Mouse (Mus musculus) megakaryocyte, embryonic 14.5 days (primary cell): ENCODE results near the gene D2hgdh.
"Not testable (repeated sequence)": the region's sequence is repeated elsewhere in the genome, so short reads cannot be mapped to it uniquely, and the experiment has no call there.

ENCODE experiments used
- FLI1 ChIP-seq: IDR thresholded peaks from 2 replicates; pipeline ENCODE4 v1.6.1; 2012; ENCODE audit warnings: low read length, inconsistent platforms, mixed read lengths
- GATA1 ChIP-seq: IDR thresholded peaks from 3 replicates; pipeline ENCODE4 v1.6.1; 2012; ENCODE audit warnings: mixed read lengths, low read length, inconsistent platforms, borderline replicate concordance

- not testable (repeated sequence) for TF ChIP-seq GATA1, FLI1
Observed at GRCm38 (mm10) chr1:93855790-93856189, 31.1 kb downstream of the D2hgdh start.
